Mouse (Mus musculus) liver, postnatal 0 days (tissue): ENCODE measurements around the gene Sirt7.

Experiments used
- CTCF ChIP-seq: sonication (generic); IDR thresholded peaks from 2 replicates; pipeline ENCODE4 v1.5.1; 2016; ENCODE audit warnings: antibody characterized with exemption, low read depth
- EP300 ChIP-seq: IDR thresholded peaks from 2 replicates; pipeline ENCODE4 v1.6.1; 2016; ENCODE audit warnings: antibody characterized with exemption, low read depth, mild to moderate bottlenecking

- TF ChIP-seq CTCF (peak; percentile 56), EP300 (no peak)
These were observed 26.8 kb upstream of the Sirt7 start for GRCm38 (mm10) chr11:120651872-120652271.
